Mouse (Mus musculus): Measurements from ENCODE around the gene Sema4a.
A peak's percentile ranks its signal among the peaks of the same experiment; 100 is the strongest.

Gene Sema4a

DNA sequence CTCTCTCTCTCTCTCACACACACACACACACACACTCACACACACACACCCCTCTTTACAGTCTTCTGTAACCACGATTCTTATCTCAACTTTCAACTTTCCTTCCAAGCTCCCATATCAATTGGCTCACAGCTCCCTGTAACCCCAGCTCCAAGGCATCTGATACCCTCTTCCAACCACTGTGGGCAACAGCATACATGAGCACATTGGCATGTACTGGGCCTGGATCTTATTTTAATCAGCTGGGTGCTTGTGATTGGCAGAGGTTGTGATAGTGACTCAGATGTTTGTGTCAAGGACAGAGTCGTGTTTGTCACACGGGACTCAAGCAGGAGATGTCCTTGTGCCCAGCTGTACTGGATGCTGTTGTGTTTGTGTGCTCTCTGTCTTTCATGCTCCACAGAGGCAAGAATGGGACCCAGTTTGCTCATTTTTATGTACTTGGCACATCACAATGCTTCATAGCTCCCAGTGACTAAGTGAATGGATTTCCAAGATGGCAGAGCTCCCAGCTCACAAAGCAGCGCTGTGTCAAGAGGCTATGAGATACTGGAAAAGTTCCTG is 33.6 kb downstream of the Sema4a start:
- no peak for DNase-seq (ENCODE audit: low spot score)

DNA sequence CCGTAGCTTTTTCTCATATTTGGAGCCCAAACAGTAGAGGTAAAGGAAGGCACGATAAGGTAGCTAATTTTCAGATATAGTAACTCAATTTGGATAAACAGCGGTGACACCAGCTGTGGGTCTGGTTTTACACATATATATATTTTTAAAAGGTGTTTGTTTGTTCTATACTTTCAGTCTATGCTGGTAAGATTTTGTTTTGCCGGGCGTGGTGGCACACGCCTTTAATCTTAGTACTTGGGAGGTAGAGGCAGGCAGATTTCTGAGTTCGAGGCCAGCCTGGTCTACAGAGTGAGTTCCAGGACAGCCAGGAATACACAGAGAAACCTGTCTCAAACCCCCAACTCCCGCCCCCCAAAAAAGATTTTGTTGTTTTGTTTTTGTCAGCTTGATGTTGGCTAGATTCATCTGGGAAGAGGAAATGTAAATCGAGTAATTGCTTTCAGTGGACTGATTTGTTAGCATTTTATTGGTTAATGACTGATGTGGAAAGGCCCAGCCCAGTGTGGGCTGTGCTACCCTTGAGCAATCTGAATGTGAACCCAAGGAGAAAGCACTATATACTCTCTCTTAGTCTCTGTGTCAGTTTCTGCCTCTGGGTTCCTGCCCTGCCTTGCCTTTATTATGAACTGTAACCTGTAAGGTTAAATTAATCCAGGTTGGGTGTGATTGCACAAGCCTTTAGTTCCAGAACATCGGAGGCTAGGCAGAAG is 35.1 kb downstream of the Sema4a start:
- DNase-seq (ENCODE audit: low spot score), result no peak

DNA sequence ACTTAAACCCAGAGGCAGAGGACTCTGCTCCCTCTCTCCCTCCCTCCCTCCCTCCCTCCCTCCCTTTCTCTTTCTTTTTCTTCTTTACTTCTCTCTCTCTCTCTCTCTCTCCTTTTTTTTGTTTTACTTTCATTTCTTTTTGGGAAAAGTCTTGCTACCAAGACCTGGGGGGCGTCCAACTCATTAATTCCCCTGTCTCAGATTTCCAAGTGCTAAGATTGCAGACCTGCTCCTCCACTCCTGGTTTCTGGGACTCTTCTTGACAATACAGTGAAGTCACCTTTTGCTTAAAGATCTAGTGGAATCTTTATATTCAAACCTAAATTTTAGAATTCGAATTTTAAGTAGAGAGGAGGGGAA is 35.7 kb downstream of the Sema4a start:
- no peak for DNase-seq (ENCODE audit: low spot score)

DNA sequence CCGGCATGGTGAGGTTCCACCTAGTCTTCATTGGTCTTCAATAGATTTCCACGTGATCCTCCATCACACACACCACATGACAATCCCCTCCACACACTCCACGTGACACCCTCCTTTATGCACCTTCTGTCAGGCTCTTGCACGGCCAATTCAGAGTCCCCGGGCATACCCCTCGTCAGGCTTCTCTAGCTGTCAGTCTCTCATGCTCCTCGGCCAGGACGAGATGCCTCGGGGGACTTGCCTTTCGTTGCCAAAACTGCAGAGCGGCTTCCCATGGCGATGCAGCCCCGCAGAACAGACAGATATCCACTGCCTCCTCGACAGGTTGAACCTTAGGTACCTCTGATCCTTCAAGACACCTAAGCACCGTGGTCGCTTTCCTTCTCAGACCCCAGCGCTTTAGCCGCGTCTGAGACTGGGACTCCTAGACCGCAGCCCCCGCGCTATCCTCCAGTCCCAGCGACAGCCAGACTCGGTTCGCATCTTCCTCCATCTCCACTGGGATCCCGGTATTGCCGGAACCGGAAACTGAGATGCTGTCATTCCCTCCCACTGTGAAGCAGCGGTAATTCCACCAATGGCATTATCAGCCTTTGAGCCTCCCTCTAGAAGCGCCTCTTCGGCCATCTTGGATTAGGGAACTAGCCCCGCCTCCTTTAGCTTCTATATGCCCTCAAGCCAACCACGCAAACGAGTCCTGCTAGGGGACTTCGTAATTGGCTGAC is 36.2 kb downstream of the Sema4a start, which contains the start of gene Slc25a44:
Gene Slc25a44 (minus strand): TSS at position 535 of the 725 bp plus-strand sequence.
- peak; percentile 99 for DNase-seq (ENCODE audit: low spot score)

DNA sequence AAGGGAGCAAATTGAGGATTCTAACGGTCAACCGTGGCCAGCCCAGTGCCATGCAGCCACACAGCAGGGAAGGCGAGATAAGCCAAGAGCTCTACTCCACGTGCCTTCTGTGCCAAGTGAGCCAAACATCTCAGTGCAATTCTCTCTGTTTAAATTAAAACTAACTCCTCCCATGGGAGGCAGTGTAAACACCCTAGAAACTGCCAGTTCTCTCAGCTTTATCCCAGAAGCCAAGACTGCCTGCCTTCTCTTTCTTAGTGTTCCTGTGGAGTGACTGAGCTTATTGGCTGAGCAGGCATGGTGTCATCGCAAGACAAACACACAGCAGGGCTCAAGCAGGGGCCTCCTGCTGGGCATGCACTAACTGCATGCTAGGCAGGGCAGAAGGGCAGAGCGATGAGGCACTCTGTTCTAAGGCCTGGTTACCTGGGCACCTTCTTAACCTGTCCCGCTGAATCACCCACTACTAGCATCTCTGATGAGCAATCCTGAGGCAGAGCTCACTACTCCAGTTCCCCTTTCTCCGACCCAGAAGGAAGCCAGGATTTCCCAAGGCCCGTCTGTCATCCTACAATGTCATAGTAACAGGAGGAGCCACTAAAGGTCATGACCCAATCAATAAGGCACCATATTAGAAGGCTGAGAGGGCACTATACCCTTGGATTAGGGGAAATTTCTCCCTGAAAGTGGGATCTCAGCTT is 38.8 kb downstream of the Sema4a start:
- DNase-seq (ENCODE audit: low spot score), result no peak

DNA sequence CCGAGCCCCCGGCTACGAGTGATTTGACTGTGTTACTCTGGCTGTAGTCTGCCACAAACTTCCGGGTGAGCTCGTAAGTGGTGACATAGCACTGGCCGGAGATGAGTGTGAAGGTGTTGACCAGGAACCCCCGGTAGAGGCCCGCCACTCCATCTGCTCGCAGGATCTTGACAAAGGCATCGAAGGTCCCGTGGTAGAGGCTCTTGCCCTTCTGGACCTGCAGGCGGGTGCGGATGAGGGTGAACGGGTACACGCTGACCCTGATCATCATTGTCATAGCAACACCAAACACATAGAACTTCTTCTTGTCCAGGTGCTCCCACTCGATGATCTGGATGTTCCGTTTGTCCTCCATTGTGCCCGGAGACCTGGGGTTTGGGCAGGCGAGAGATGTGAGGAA is 40.2 kb downstream of the Sema4a start:
- no peak for DNase-seq (ENCODE audit: low spot score)

DNA sequence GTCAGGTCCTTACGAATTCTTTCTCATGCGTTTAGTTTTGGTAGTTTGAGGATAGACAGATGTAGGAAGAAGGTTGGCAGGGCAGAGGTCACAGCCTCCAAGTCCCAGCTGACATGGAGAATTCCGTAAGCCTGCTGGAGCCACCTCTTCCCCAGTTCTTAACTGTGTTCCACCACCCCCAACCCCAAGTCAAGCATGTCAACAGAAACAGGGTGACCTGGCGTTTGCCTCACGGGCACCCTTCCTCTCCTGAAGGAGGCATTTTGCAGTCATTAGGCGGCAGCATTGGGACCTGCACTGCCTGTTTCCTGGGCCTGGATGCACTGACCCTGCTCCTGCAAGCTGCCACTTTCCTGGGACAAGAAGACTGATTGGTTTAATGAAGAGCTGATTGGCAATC is 43.0 kb downstream of the Sema4a start:
- DNase-seq (ENCODE audit: low spot score), result no peak

DNA sequence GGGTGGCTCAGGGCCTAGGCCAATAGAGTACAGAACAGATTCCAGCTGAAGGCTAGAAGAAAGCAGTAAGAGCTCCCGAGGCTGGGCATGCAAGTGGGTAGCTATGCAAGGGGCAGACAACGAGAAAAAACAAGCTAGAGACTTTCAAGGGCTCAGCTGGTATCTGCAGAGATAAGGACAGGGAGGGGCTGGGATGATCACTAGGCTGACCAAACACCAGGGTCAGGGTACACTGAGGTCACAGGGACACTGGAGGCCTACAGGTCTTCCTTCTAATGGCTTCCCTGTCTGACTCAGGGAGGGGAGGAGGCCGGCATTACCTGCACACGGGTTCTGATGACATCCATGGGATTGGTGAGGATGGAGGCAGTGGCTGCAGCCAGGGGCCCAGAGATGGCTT is 45.3 kb downstream of the Sema4a start:
- no peak for DNase-seq (ENCODE audit: low spot score)

DNA sequence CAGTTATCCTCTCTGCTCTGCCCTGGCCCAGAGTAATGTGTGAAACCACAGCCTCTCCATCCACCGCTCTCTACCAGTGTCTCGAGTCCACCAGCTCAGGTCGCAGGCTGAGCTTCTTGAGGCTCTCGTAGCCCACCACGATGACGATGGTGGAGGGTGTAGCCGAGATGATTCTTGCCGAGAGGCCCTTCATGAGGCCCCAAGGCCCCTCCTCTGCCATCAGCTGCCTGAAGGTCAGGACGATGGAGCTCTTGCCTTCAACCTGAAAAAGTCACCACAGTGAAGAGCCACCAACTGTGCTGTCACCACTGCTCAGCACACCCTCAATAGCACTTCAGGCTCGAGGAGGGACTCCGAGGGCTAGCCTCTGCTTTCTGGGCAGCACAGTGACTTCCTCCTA is 48.3 kb downstream of the Sema4a start:
- no peak for DNase-seq (ENCODE audit: low spot score)

DNA sequence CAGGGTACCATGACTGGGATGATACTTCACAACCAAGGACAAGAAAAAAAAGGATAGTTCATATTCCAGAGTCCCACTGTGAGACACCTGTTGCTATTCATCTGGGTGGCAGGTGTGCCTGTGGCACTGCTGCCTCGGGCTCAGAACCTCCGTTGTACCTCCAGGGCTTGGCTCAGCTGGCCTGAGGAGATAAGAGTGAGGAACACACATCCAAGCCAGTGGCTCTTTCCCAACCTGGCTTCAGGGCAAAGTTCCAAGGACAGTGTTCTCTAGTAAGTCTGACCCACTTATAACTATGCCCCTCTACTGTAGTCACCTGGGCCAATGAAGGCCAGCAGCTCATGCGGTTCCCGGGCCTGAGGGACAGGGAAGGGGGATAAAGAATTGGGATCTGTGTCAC is 49.3 kb downstream of the Sema4a start:
- DNase-seq (ENCODE audit: low spot score), result peak; percentile 62

DNA sequence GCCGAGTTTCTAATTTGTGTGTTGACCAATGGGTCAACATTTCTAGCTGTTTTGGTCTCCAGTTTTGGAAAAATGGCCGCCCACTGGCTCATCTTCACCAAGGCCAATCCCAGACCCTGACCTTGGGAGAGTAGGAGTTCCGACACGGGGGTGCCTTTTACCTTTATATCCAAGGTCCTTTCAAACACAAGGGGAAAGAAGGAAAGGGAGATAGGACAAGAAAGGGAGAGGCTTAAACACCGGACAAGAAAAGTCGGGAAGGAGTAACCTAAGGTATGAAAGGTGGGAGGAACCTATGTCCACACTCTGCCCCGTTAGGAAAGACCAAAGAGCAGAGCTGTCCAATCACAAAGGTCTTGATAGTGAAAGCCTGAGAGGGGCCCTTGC is 50.3 kb downstream of the Sema4a start:
- no peak for DNase-seq (ENCODE audit: low spot score)

DNA sequence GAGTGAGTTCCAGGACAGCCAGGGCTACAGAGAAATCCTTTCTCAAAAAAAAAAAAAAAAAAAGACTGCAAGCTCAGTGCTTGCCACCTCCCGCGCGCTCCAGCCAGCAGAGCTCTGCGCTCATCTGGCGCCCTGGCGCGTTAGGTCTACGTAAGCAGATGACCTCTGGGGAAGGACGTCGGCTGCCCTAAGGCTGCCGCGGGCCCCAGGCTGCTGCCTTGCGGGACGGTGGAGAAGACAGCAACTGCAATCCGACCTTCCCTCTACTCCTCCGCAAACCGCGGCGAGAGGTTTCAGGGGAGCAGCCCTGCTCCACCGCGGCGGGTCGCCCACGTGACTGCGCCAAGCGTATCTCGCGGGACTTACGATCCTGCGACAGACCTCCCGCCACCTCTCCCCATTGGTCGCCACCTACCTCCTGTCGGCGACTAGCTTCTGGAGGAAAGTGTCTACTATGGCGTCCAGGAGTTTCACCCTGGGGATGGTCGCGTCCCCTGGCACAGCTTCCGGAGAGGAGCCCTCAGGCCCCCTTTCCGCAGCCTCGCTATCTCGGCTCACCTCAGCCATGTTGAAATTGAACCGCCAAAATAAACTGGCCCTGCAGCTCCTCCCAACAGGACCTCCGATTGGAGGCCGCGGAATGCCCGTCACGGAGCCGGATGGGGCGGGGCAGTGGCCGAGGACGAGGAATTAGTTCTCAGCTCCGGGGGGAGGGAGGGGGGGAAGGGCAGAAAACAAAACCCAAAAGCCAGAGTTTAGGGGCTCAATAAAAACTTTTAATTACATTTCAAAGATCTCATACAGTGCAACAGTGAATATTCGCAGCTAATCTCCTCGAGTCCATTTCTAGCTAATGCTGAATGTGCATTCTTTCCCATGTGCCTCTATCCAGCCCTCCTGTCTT is 51.0 kb downstream of the Sema4a start, which contains the start of gene Pmf1:
Gene Pmf1 (minus strand): TSS at position 591 of the 904 bp plus-strand sequence.
- DNase-seq (ENCODE audit: low spot score), result peak; percentile 90

DNA sequence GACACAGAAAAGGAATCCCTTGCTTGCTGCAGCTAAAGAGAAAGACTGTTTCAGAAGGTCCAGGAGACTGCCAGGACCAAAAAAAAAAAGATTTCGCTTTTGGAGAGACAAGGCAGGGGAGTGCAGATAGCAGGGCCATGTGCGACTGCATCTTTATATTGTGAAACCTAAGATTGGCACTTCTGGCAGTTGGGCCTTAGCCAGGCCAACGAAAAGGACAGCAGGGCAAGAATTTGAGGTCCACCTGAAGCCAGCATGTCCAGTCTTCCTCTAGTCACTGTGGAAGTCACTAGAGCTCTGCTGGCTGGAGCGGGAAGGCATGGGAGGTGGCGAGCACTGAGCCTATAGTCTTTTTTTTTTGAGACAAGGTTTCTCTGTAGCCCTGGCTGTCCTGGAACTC is 52.0 kb downstream of the Sema4a start:
- no peak for DNase-seq (ENCODE audit: low spot score)

DNA sequence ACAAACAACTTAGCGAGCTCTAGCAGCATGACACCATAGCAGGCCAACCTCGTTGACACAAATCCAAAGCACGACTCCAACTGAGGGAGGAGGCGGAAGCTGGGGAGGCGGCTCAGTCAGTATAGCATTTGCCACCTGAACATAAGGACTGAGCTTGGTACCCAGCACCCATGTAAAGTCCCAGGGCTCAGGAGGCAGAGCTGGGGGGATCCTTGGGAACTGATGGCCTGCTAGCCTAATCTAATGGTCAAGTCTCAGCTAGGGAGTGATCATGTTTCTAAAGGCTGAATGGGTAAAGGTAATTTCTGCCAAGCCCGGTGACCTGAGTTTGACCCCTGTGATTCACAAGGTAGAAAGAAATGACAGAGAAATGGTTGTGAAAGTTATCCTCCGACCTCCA is 53.5 kb downstream of the Sema4a start:
- no peak for DNase-seq (ENCODE audit: low spot score)

DNA sequence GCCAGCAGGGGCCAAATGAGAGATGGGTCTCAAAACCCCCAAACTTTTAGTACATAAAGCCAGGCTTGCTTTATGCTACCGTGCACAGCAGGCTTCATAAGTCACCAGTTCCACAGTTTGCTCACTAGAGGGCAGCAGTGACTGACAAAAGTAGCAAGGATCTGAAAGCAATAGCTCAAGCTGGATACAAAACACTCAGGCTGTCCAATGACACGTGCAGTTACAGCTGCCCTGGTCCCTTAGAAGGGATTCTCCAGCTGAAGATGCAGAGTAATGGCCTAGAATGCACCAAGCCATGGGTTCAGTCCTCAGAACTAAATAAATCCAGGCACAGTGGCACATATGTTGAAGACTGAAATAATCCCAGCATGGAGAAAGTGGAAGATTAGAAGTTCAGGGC is 53.9 kb downstream of the Sema4a start:
- peak; percentile 80 for DNase-seq (ENCODE audit: low spot score)

DNA sequence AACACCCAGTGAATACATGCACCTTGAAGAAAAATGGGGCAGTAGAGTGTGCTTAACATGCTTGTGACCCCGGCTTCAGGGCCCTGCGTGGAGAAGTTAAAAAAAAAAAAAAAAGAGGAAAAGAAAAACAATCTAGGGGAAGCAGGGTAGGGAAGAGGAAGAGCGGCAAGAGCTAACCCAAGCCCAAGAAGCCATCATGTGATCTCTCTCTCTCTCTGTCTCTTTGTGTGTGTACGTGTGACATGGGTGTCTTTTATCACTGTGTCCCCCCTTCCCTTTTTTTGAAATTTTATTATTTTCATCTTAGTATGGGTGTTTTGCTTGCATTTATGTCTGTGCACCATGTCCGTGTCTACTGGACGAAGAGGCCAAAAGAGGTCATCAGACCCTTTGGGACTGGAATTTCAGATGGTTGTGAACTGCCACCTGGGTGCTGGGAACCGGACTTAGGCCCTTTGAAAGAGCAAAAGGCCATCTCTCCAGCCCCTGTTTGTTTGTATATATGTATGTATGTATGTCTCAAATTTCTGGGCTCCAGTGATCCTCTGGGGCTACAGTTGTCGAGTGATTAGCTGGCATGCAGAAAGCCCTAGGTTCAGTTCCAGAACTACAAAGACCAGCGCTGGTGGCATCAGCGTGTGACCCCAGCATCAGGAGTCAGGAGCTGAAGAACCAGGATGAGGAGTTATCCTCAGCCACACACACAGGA is 57.3 kb downstream of the Sema4a start:
- DNase-seq (ENCODE audit: low spot score), result no peak

DNA sequence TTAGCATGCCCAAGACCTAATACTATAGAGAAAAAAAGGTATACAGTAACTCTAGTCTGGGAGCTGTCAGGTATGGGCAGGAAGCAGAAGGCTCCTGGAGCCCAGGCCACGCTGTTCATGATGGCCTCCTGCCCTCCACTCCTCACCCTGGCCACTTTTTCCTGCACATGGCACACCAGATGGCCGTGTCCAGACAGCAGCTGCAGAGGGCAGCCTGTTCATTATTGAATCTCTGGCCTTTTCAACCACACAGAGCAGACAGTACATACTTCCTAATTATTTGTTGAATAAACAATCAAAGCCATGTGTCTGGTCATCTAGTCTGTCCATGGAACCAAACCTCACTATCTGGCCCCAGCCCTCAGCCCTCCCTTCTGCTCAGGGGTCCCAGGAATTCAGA is 62.3 kb downstream of the Sema4a start:
- DNase-seq (ENCODE audit: low spot score), result no peak

DNA sequence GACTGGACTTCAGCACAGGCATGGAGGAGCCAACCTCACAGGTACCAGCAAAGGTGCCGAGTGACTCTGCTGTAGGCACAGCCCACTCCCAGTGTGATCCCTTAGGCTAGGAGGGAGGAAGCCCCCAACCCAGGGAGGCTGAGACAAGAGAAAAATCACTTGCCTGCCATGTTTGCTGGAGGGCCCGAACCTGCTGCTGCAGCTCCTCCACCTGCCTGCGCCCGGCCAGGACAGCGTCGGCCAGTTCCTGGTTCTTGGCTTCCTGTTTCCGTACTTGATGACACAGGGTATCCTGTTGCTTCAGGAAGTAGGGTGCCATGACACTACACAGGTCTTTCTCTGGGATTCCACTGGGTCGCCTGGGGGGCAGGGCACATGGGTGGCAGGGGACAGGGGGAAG is 65.2 kb downstream of the Sema4a start:
- DNase-seq (ENCODE audit: low spot score), result no peak

DNA sequence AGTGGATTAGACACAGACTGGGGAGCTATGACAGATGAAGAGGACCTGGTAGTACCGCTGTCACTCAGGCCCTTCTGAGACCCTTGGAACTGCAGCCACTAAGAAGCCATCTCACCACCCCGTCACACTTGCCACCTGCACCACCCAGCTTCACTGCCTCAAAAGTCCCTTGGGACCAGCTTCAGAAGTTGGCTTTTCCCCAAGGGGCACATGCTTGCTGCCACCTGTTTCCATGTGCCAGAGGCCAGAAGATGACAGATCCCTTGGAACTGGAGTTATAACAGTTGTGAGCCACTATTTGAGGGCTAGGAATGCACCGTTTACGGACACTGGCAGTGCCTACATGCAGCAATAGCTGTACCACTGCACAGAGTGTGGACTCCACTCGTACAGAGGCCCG is 65.7 kb downstream of the Sema4a start:
- no peak for DNase-seq (ENCODE audit: low spot score)

DNA sequence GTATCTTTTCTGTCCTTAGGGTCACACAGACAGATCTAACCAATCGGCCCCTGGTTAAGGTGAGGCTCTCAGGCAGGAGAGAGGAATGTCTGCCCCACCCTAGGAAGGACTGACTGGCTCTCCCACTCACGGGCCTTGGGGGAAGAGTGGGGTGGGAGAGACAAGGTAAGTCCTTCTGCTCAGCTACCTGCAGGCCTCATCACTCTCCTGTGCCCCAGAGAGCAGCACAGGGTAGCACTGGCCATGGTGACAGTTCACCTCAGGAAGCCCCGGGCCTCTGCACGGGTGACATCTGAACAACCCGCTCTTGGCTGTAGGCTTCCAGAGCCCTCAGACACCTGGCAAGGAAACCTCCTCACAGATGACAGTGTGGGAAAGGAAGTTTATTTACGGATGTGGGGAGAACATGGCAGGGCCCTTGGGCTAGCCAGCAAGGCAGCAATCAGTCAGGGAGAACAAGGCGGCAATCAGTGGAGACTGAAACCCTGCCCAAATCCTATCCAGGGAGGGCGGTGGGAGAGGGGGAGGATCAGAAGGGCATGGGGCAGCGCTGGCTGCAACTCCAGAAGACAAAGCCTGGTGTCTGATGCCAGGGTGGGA is 67.1 kb downstream of the Sema4a start:
- no peak for DNase-seq (ENCODE audit: low spot score)
